Comparison of ENCODE assay signal across 8 mouse cellular contexts in genomic region chr9:111312442-111313141, GRCm38 (mm10). TPM values are rescaled to one million over a fixed set of nuclear protein-coding genes. Genes with fewer than 3 reads are reported as not detected.
DNase-seq lines count a peak whose midpoint lies in the region; ATAC-seq lines count a peak whose summit lies in the region.

No protein-coding gene starts in this region.

- peak; percentile 16 to 38 for DNase-seq in left cerebral cortex, adult 18-20 months (ENCODE audit: low spot score in 2 of 2)
- no peak for DNase-seq in left cerebral cortex, postnatal 14 days (ENCODE audit: low spot score in 2 of 2)
- DNase-seq in cerebellum, postnatal 14 days: peak; percentile 15 to 22
- no peak for DNase-seq in gastrocnemius, adult 18-20 months (ENCODE audit: low spot score)
- no peak for DNase-seq in ovary, adult 18-20 months (ENCODE audit: low spot score)

- ATAC-seq in forebrain, embryonic 16.5 days: peak; percentile 62
- no peak for ATAC-seq in liver, embryonic 12.5 days
- no peak for ATAC-seq in stomach, embryonic 15.5 days (ENCODE audit: insufficient read depth, low FRiP score, low read depth)

- peaks cover 37% of the 10 kb centered on the region for H3K27me3 ChIP-seq in forebrain, embryonic 16.5 days (replicated peaks; ENCODE audit: control insufficient read depth, insufficient read depth, low read length)
- H3K27me3 ChIP-seq in liver, embryonic 12.5 days (replicated peaks): peaks cover 70% of the 10 kb centered on the region
- peaks cover 48% of the 10 kb centered on the region for H3K27me3 ChIP-seq in stomach, embryonic 15.5 days (replicated peaks)

- H3K4me1 ChIP-seq in forebrain, embryonic 16.5 days (replicated peaks; ENCODE audit: control insufficient read depth, insufficient read depth, low read length): peaks cover 15% of the 10 kb centered on the region
- H3K4me1 ChIP-seq in liver, embryonic 12.5 days: peaks cover 11% of the 10 kb centered on the region; the same call in 1 of the 2 replicates
- peaks cover 17% of the 10 kb centered on the region for H3K4me1 ChIP-seq in stomach, embryonic 15.5 days

- peak overlapping the region; percentile 61 for H3K9ac ChIP-seq in forebrain, embryonic 16.5 days (replicated peaks; ENCODE audit: low read depth, low read length)
- no peak overlapping the region for H3K9ac ChIP-seq in liver, embryonic 12.5 days
- no peak overlapping the region for H3K9ac ChIP-seq in stomach, embryonic 15.5 days

- peak overlapping the region; percentile 58 for H3K4me3 ChIP-seq in forebrain, embryonic 16.5 days (replicated peaks; ENCODE audit: low read length)
- H3K4me3 ChIP-seq in liver, embryonic 12.5 days: peak overlapping the region; percentile 39
- peak overlapping the region; percentile 49 for H3K4me3 ChIP-seq in stomach, embryonic 15.5 days (replicated peaks)

- under 1% methylated on average over 36 of the region's 59 CpGs for WGBS in forebrain, embryonic 16.5 days
- under 1% methylated on average over 59 of the region's 59 CpGs for WGBS in liver, embryonic 12.5 days (ENCODE audit: insufficient replicate concordance)
- WGBS in stomach, embryonic 15.5 days: 2% methylated on average over 51 of the region's 59 CpGs

- peak overlapping the region; percentile 83 for H3K4me2 ChIP-seq in forebrain, embryonic 16.5 days (ENCODE audit: low read length)
- peak overlapping the region; percentile 66 for H3K4me2 ChIP-seq in liver, embryonic 12.5 days
- peak overlapping the region; percentile 74 for H3K4me2 ChIP-seq in stomach, embryonic 15.5 days

- no peaks in the 10 kb centered on the region; the same call in 1 of the 2 replicates for H3K9me3 ChIP-seq in forebrain, embryonic 16.5 days (ENCODE audit: control insufficient read depth, low read length)
- 0 out of 2 replicates have a peak, but pooled peaks cover 4% of the 10 kb centered on the region for H3K9me3 ChIP-seq in liver, embryonic 12.5 days (replicated peaks)
- H3K9me3 ChIP-seq in stomach, embryonic 15.5 days: no peaks in the 10 kb centered on the region

- no peaks in the 10 kb centered on the region for H3K36me3 ChIP-seq in forebrain, embryonic 16.5 days (ENCODE audit: control insufficient read depth, insufficient read depth)
- no peaks in the 10 kb centered on the region for H3K36me3 ChIP-seq in liver, embryonic 12.5 days
- no peaks in the 10 kb centered on the region for H3K36me3 ChIP-seq in stomach, embryonic 15.5 days

- no peak overlapping the region for H3K27ac ChIP-seq in forebrain, embryonic 16.5 days (ENCODE audit: low read length)
- H3K27ac ChIP-seq in liver, embryonic 12.5 days: no peak overlapping the region
- H3K27ac ChIP-seq in stomach, embryonic 15.5 days: no peak overlapping the region

- intact Hi-C loops in left cerebral cortex, postnatal 14 days (cut with DNase I): no loop called here

RNA-seq across cellular contexts. Expression of gene Trank1, which starts 1.1 kb away (rescaled TPM):
- 100 to 1,000 TPM; 277 to 278 TPM for total RNA-seq in left cerebral cortex, adult 18-20 months (2021)
- total RNA-seq in left cerebral cortex, postnatal 14 days (2021): 100 to 1,000 TPM; 222 to 227 TPM
- 6.5 and 12.5 TPM in 2 replicates for polyA plus RNA-seq in forebrain, embryonic 16.5 days (2015; fragmentation: Nextera tagmentation; extraction: Ambion mirVana)
- polyA plus RNA-seq in liver, embryonic 12.5 days (2016; fragmentation: Nextera tagmentation; extraction: Ambion mirVana): not detected in 2 replicates
- 0.10 and 0.13 TPM in 2 replicates for polyA plus RNA-seq in stomach, embryonic 15.5 days (2015; fragmentation: Nextera tagmentation; extraction: Ambion mirVana)
- under 1 TPM; 0.02 to 0.07 TPM for total RNA-seq in gastrocnemius, adult 18-20 months (2021)

RNA-seq across cellular contexts. Expression of gene Epm2aip1, which starts 40.9 kb away (rescaled TPM):
- total RNA-seq in left cerebral cortex, adult 18-20 months (2021): 10 to 100 TPM; 87.2 to 87.9 TPM
- total RNA-seq in left cerebral cortex, postnatal 14 days (2021): 10 to 100 TPM; 78.2 to 81.9 TPM
- 60.2 and 61.5 TPM in 2 replicates for polyA plus RNA-seq in forebrain, embryonic 16.5 days (2015; fragmentation: Nextera tagmentation; extraction: Ambion mirVana)
- 11.2 and 11.7 TPM in 2 replicates for polyA plus RNA-seq in liver, embryonic 12.5 days (2016; fragmentation: Nextera tagmentation; extraction: Ambion mirVana)
- polyA plus RNA-seq in stomach, embryonic 15.5 days (2015; fragmentation: Nextera tagmentation; extraction: Ambion mirVana): 23.5 and 25.8 TPM in 2 replicates
- 10 to 100 TPM; 19.7 to 20.4 TPM for total RNA-seq in gastrocnemius, adult 18-20 months (2021)

RNA-seq across cellular contexts. Expression of gene Mlh1, which starts 41.0 kb away (rescaled TPM):
- total RNA-seq in left cerebral cortex, adult 18-20 months (2021): 10 to 100 TPM; 17.1 to 17.3 TPM
- 10 to 100 TPM; 16.8 to 17.9 TPM for total RNA-seq in left cerebral cortex, postnatal 14 days (2021)
- polyA plus RNA-seq in forebrain, embryonic 16.5 days (2015; fragmentation: Nextera tagmentation; extraction: Ambion mirVana): 30.0 and 32.2 TPM in 2 replicates
- polyA plus RNA-seq in liver, embryonic 12.5 days (2016; fragmentation: Nextera tagmentation; extraction: Ambion mirVana): 33.6 and 35.8 TPM in 2 replicates
- 36.8 and 41.7 TPM in 2 replicates for polyA plus RNA-seq in stomach, embryonic 15.5 days (2015; fragmentation: Nextera tagmentation; extraction: Ambion mirVana)
- total RNA-seq in gastrocnemius, adult 18-20 months (2021): 1 to 10 TPM; 5.4 to 6.4 TPM

Comparison
In these comparisons a context has a peak if more than half of its experiments do, and no peak if none do; other contexts are left out.
1. DNase-seq: peak in left cerebral cortex, adult 18-20 months (2 of 2) and cerebellum, postnatal 14 days (2 of 2); none in left cerebral cortex, postnatal 14 days (0 of 2), gastrocnemius, adult 18-20 months (single experiment) and ovary, adult 18-20 months (single experiment).
2. RNA of gene Trank1, which starts 1.1 kb away (total RNA-seq): 277 to 278 TPM in left cerebral cortex, adult 18-20 months and 222 to 227 TPM in left cerebral cortex, postnatal 14 days; 0.02 to 0.07 TPM in gastrocnemius, adult 18-20 months; every median in the first group is over 100 times any median in the second.
3. Peak in every context shown above with its lines, with median percentiles within 50 percentile points of each other: H3K4me2 ChIP-seq and H3K4me3 ChIP-seq.